Mouse (Mus musculus) megakaryocyte, embryonic 14.5 days (primary cell): ENCODE data around the gene Ift20.
"Not testable (repeated sequence)": the region's sequence is repeated elsewhere in the genome, so short reads cannot be mapped to it uniquely, and the experiment has no call there.

Experiments used
- FLI1 ChIP-seq: IDR thresholded peaks from 2 replicates; pipeline ENCODE4 v1.6.1; 2012; ENCODE audit warnings: low read length, inconsistent platforms, mixed read lengths
- GATA1 ChIP-seq: IDR thresholded peaks from 3 replicates; pipeline ENCODE4 v1.6.1; 2012; ENCODE audit warnings: mixed read lengths, low read length, inconsistent platforms, borderline replicate concordance

- not testable (repeated sequence) for TF ChIP-seq GATA1, FLI1
Measured at GRCm38 (mm10) chr11:78587677-78588076, 51.5 kb downstream of the Ift20 start.
